Mouse (Mus musculus) left cerebral cortex, postnatal 25 days (tissue): ENCODE measurements around the gene Zdhhc14. TPM values are rescaled to one million over a fixed set of nuclear protein-coding genes. Genes with fewer than 3 reads are reported as not detected.
"Not testable (repeated sequence)": the region's sequence is repeated elsewhere in the genome, so short reads cannot be mapped to it uniquely, and the experiment has no call there.

Experiments used
- DNase-seq, 2 experiments: peaks; one replicate each; pipeline ENCODE4 v3.0.0; 2022; ENCODE audit warnings: low spot score in 2 of 2, mixed read lengths in 1 of 2
- intact Hi-C: fragments of 180-260 bp; cut with DNase I; formaldehyde crosslinking; loops from one replicate; pipeline ENCODE4 v1.15.1; 2025
- total RNA-seq, 2 experiments: library from RNA; stranded (reverse); gene quantifications; 2 replicates each; pipeline ENCODE4 v1.2.3; 2021

The Zdhhc14 gene
- total RNA-seq, 2 experiments from 2014 or later, result 51.3 to 53.2 TPM

DNA sequence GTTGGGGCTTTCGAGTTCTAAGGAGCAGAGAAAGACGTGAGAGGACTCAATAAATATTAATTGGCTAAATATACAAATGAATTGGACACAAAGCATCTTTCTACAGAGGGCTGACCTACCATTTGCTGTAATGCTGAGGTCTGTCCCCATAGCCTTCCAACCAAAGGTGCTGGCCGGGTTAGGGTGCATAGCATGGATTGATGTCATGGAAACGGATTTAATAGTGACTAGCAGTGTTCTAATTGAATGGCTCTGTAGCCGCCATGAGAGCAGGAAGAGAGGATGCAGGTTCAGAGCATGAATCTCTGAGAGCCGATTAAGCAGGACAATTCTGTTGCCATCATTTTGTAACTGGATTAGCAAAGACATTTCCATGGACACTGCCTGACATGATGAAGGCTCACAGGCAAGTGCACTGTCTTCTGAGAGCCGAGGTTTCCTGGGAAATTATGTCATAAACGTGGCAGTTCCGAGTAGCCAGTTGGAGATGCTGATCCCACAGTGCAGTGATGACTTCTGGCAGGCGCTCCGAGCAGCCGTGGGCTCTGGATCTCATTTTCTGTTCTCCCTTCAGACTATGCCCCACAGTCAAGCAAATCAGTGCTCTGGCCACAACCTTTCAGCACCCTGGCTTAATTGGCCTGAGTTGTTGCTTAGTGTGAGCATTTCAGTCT lies 91.3 kb downstream of the Zdhhc14 start:
- no peak for DNase-seq
- intact Hi-C loops, result no loop called here

GRCm38 (mm10) chr17:5591604-5592209 lies 99.3 kb downstream of the Zdhhc14 start:
- intact Hi-C loops, result no loop called here
- peak in 1 of 2 experiments; percentile 54 for DNase-seq

- intact Hi-C loops, result no loop called here
- DNase-seq, result no peak
Measured at GRCm38 (mm10) chr17:5593071-5593470, 100.7 kb downstream of the Zdhhc14 start.

- intact Hi-C loops, result no loop called here
- DNase-seq, result no peak
Measured at GRCm38 (mm10) chr17:5595068-5595467, 102.7 kb downstream of the Zdhhc14 start.

- no peak for DNase-seq
- intact Hi-C loops, result no loop called here
Measured at GRCm38 (mm10) chr17:5596490-5596889, 104.1 kb downstream of the Zdhhc14 start.

DNA sequence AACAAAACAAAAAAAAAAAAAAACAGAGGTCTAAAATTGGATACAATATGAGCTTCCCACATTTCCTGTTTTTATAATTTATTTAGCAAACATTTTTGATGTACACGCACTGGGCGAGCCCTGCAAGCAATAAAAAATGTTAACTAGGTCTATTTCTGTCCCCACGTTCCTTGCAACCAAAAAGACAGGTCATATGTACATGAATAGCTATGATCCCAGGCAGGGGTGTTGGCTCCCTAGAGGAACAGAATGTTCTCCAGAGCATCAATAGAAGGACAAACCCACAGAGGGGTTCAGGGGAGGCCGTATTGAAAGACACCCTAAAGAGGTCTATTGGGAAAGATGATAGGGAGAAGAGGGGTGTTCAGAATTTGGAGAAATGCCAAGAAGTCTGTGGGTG lies 106.6 kb downstream of the Zdhhc14 start:
- intact Hi-C loops, result no loop called here
- no peak for DNase-seq

DNA sequence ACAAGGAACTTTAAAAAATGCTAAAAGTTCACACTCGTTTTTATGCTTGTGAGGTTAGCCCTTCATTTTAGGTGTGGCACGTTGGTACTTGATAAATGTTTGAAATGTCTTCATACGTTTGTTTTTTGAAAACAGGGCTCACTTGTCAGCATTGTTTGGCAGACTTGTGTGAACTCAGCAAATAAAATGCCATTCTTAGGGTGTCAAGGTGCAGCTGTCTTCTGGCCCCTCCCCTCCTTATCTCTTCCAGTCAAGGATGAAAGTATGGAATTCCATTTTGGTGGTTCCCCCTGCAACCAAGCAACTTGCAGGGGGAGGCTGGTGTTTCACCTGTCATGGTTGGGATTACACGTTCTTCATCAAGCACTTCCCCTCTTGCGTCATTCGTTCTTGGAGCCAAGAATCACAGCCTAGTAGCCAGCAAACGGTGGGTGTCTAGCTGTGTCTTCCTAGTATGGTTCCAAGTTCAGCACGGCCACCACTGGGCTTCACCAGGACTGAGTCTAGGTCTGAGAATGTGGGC lies 108.2 kb downstream of the Zdhhc14 start:
- intact Hi-C loops, result no loop called here
- DNase-seq, result no peak

- intact Hi-C loops, result no loop called here
- DNase-seq, result no peak
Measured at GRCm38 (mm10) chr17:5601953-5602352, 109.6 kb downstream of the Zdhhc14 start.

DNA sequence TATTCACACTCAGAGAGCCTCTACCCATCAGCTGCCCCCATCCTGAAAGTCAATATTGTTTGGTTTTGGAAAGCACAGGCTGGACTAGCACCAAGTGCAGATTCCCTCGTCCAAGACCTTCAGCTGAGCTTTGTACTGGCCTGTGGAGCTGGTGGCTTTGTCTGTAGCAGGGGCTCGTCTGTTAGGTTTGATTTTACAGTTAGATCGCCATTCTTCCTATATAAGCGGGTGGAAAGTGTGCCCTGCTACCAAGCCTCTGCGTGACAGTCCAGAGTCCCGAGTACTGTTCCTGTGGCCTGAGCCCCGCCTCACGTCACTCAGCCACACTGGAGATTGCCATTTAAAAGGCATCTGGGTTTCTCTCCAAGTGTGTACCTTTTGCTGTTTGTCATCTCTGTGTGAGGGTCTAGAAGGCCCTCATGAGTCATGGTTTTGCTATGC lies 113.8 kb downstream of the Zdhhc14 start:
- intact Hi-C loops, result no loop called here
- DNase-seq, result no peak

- intact Hi-C loops, result no loop called here
- DNase-seq, result peak; percentile 18 to 36
Measured at GRCm38 (mm10) chr17:5607352-5607751, 115.0 kb downstream of the Zdhhc14 start.

- DNase-seq, result no peak
- intact Hi-C loops, result no loop called here
Measured at GRCm38 (mm10) chr17:5609875-5610552, 117.7 kb downstream of the Zdhhc14 start.

DNA sequence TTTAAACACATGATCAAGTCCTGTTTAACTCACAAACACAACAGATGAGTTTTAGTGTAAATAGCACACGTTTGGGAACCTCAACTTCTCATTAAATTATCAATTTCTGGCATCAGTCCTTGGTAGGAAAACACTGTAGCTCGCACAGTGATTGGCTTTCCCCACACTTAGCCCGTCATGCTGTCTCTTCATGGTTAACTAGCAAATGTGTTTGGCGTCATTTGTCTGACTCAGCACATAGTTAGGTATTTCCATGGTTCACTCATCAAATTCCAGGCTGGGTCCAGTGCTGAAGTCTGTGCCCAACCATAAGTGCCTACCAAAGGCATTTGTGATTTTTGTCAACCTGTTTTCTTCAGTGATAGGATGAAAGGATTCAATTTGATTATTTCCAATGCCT lies 119.9 kb downstream of the Zdhhc14 start:
- no peak for DNase-seq
- intact Hi-C loops, result no loop called here

GRCm38 (mm10) chr17:5614771-5615318 lies 122.5 kb downstream of the Zdhhc14 start:
- DNase-seq, result no peak
- intact Hi-C loops, result no loop called here

GRCm38 (mm10) chr17:5621626-5622591 lies 129.6 kb downstream of the Zdhhc14 start:
- intact Hi-C loops, result no loop called here

DNA sequence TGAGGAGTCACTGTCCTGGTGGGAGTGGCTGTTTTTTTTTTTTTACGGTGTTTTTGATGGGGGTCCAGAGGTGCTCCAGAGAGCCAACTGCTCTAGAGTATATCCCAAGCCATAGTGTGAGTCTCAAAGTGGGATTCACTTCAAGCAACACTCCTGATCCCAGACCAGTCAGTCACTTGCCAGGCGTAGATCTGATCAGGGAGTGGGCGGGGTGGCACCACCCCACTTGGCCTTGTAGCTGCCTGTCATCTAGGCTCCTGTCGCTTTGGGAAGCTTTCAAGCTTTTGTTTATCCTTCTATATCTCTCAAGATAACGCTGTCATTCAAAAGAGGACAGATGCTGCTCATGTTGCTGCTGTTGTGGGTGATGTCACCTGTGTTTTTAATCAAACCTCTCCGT lies 130.4 kb downstream of the Zdhhc14 start:
- intact Hi-C loops, result no loop called here
- no peak for DNase-seq

More at GRCm38 (mm10) chr17:5621626-5622591, 129.6 kb downstream of the Zdhhc14 start:
- DNase-seq, result no peak

DNA sequence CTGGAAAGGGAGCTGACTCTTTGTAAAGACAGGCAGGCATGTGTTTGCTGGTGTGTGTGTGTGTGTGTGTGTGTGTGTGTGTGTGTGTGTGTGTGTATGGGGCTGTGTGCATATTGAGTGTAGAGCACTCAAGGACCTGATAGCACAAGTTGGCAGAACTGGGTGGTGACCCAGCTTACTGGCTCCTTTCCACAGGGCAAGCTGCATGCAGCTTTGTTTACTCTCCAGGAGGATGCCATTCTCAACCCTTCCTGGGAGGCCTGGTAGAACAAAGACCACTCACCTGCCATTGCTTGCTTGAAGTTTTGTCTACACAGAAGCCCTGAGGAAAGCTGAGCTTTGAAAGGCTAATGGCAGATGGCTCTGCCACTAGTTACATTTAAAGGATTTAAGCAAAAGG lies 130.8 kb downstream of the Zdhhc14 start:
- intact Hi-C loops, result no loop called here
- no peak for DNase-seq

DNA sequence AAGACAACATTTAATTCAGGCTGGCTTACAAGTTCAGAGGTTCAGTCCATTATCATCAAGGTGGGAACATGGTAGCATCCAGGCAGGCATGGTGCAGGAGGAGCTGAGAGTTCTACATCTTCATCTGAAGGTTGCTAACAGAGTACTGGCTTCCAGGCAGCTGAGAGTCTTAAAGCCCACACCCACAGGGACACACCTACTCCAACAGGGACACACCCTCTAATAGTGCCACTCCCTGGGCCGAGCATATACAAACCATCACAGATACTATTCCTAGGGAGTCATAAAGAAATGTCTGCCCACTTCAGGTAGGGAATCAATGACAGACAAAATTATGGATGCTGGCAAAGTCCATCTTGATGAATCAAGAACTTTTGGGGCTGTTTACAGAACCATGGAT lies 132.5 kb downstream of the Zdhhc14 start:
- DNase-seq, result not testable (repeated sequence)

GRCm38 (mm10) chr17:5626402-5626801 lies 134.0 kb downstream of the Zdhhc14 start:
- intact Hi-C loops, result no loop called here
- no peak for DNase-seq

More for the DNA sequence above, 132.5 kb downstream of the Zdhhc14 start:
- intact Hi-C loops, result not testable (repeated sequence)

DNA sequence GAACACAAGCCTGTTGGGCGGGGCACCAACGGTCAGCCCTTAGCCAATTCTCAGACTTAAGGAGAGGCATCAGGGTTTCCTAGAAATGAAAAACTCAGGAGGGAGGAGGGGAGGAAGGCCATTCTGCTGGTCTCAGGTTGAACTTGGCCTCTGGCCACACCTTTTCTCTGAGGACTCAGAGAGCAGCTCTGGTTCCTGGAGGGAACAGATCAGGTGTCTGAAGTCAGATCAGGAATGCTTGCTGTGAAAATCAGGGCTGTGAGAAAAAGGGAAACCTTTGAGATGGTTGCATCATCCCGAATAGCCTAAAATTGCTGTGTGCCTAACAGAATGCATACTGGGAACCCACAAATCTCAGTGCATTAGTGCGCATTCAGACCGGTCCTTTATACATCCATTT lies 135.3 kb downstream of the Zdhhc14 start:
- intact Hi-C loops, result no loop called here

More for the DNA sequence above, 135.3 kb downstream of the Zdhhc14 start:
- DNase-seq, result no peak
